Mouse (Mus musculus) thymus, postnatal 25 days (tissue): ENCODE measurements around the gene Usp31.
A peak's percentile ranks its signal among the peaks of the same experiment; 100 is the strongest.

Experiments used
- DNase-seq: peaks from one replicate; pipeline ENCODE4 v3.0.0; 2022

Gene Usp31

GRCm38 (mm10) chr7:121654675-121655074 lies 52.4 kb downstream of the Usp31 start:
- no peak for DNase-seq

- DNase-seq, result no peak
Measured at GRCm38 (mm10) chr7:121652629-121653028, 54.4 kb downstream of the Usp31 start.

- no peak for DNase-seq
Measured at GRCm38 (mm10) chr7:121650724-121651123, 56.3 kb downstream of the Usp31 start.

GRCm38 (mm10) chr7:121640998-121641762 lies 65.9 kb downstream of the Usp31 start:
- DNase-seq, result peak; percentile 38

GRCm38 (mm10) chr7:121636732-121637131 lies 70.3 kb downstream of the Usp31 start:
- no peak for DNase-seq

- no peak for DNase-seq
Measured at GRCm38 (mm10) chr7:121634236-121634635, 72.8 kb downstream of the Usp31 start.

- no peak for DNase-seq
Measured at GRCm38 (mm10) chr7:121622835-121623420, 84.1 kb downstream of the Usp31 start.

GRCm38 (mm10) chr7:121622433-121622832 lies 84.6 kb downstream of the Usp31 start:
- DNase-seq, result no peak

- no peak for DNase-seq
Measured at GRCm38 (mm10) chr7:121601697-121602096, 105.4 kb downstream of the Usp31 start.

GRCm38 (mm10) chr7:121596401-121596800 lies 110.7 kb downstream of the Usp31 start:
- DNase-seq, result no peak

- DNase-seq, result no peak
Measured at GRCm38 (mm10) chr7:121595496-121595895, 111.6 kb downstream of the Usp31 start.

- DNase-seq, result no peak
Measured at GRCm38 (mm10) chr7:121595085-121595484, 112.0 kb downstream of the Usp31 start.

- no peak for DNase-seq
Measured at GRCm38 (mm10) chr7:121594623-121595022, 112.4 kb downstream of the Usp31 start.
